Mouse (Mus musculus): ENCODE results near the gene Lce1m. TPM values are rescaled to one million over a fixed set of nuclear protein-coding genes. Genes with fewer than 3 reads are reported as not detected.

The Lce1m gene
- polyA plus RNA-seq, 1 experiment, result not detected

- TF ChIP-seq POLR2A (IDR thresholded peaks at IDR 0.05; ENCODE audit: borderline replicate concordance, control insufficient read depth, low read depth, low read length), result no peak
- Histone ChIP-seq H3K27ac (ENCODE audit: control insufficient read depth, insufficient read depth, low read depth, low read length, poor library complexity) (no peak within 1 kb of the TSS), H3K4me1 (ENCODE audit: control insufficient read depth, insufficient read depth, low read length) (no peaks in the 10 kb centered on the region), H3K4me3 (replicated peaks; ENCODE audit: control insufficient read depth, low read depth, low read length) (no peak within 1 kb of the TSS)
- WGBS, result 52% methylated on average over 4 of the region's 4 CpGs
Measured at GRCm38 (mm10) chr3:93015460-93016104, 3.3 kb downstream of the Lce1m start, which contains the start of gene Crct1. Gene Crct1 (minus strand): TSS chr3:93015687.

- H3K4me1 ChIP-seq (ENCODE audit: control insufficient read depth, insufficient read depth, low read length), result no peaks in the 10 kb centered on the region
- WGBS, result 43% methylated on average over 5 of the region's 5 CpGs
- H3K4me3 ChIP-seq (replicated peaks; ENCODE audit: control insufficient read depth, low read depth, low read length), result no peak overlapping the region
- TF ChIP-seq POLR2A (IDR thresholded peaks at IDR 0.05; ENCODE audit: borderline replicate concordance, control insufficient read depth, low read depth, low read length), result no peak
- no peak for TF ChIP-seq CTCF (IDR thresholded peaks at IDR 0.05; ENCODE audit: control insufficient read depth, insufficient read depth, low read length)
- no peak overlapping the region for H3K27ac ChIP-seq (ENCODE audit: control insufficient read depth, insufficient read depth, low read depth, low read length, poor library complexity)
Measured at GRCm38 (mm10) chr3:93014871-93015270, 4.0 kb downstream of the Lce1m start.

- H3K4me1 ChIP-seq (ENCODE audit: control insufficient read depth, insufficient read depth, low read length), result no peaks in the 10 kb centered on the region
- H3K4me3 ChIP-seq (replicated peaks; ENCODE audit: control insufficient read depth, low read depth, low read length), result no peak overlapping the region
- WGBS, result 2% methylated on average over 24 of the region's 24 CpGs
- H3K27ac ChIP-seq (ENCODE audit: control insufficient read depth, insufficient read depth, low read depth, low read length, poor library complexity), result no peak overlapping the region
- no peak for TF ChIP-seq POLR2A (IDR thresholded peaks at IDR 0.05; ENCODE audit: borderline replicate concordance, control insufficient read depth, low read depth, low read length)
Measured at GRCm38 (mm10) chr3:93014378-93014801, 4.5 kb downstream of the Lce1m start.

GRCm38 (mm10) chr3:93002843-93003242 lies 16.0 kb downstream of the Lce1m start:
- Histone ChIP-seq H3K4me1 (ENCODE audit: control insufficient read depth, insufficient read depth, low read length) (no peaks in the 10 kb centered on the region), H3K27ac (ENCODE audit: control insufficient read depth, insufficient read depth, low read depth, low read length, poor library complexity) (no peak overlapping the region), H3K4me3 (replicated peaks; ENCODE audit: control insufficient read depth, low read depth, low read length) (no peak overlapping the region)
- TF ChIP-seq CTCF (IDR thresholded peaks at IDR 0.05; ENCODE audit: control insufficient read depth, insufficient read depth, low read length), result no peak
- no peak for TF ChIP-seq POLR2A (IDR thresholded peaks at IDR 0.05; ENCODE audit: borderline replicate concordance, control insufficient read depth, low read depth, low read length)
- WGBS, result 68% methylated on average over 4 of the region's 4 CpGs

DNA sequence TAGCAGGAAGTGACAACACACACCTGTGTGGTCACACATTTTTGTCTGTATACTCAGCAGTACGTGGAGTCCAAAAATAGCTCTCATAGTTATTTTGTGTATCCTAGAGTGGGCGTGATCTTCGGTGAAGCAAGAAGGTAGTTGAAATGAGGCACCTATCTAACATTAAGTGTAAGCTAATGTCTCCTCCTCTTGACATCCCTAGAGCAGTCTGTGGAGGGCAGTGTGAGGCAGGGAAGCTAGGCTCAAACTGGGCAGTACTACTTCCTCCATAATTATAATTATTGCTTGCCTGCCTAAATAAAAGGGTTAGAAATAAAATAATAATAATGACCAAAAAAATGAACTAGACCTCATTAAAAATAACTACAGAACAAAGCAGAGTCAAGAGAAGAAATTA lies 18.2 kb downstream of the Lce1m start:
- no peak overlapping the region for H3K27ac ChIP-seq (ENCODE audit: control insufficient read depth, insufficient read depth, low read depth, low read length, poor library complexity)
- WGBS, result 64% methylated on average over 3 of the region's 3 CpGs
- no peak overlapping the region for H3K4me3 ChIP-seq (replicated peaks; ENCODE audit: control insufficient read depth, low read depth, low read length)
- no peaks in the 10 kb centered on the region for H3K4me1 ChIP-seq (ENCODE audit: control insufficient read depth, insufficient read depth, low read length)
- no peak for TF ChIP-seq CTCF (IDR thresholded peaks at IDR 0.05; ENCODE audit: control insufficient read depth, insufficient read depth, low read length)

DNA sequence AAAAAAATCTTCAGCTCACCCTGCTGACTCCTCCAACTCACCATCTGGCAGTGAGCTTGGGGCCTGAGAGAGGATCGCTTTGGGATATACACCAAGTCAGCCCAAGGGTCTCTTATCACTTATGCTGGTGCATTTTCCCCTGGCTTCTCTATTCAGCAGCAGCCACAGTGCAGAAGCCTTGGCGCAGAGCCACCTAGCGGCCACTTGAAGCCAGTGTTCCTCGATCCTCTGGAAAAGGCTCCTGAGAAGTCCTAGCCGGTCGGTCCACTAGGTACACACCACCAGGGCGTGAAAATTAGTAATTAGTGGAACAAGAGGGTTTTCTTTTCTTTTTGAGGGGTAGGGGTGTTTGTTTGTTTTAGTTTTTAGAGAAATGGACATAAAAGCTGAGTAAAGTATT lies 20.2 kb downstream of the Lce1m start:
- no peaks in the 10 kb centered on the region for H3K4me1 ChIP-seq (ENCODE audit: control insufficient read depth, insufficient read depth, low read length)
- WGBS, result 7% methylated on average over 7 of the region's 7 CpGs
- no peak overlapping the region for H3K4me3 ChIP-seq (replicated peaks; ENCODE audit: control insufficient read depth, low read depth, low read length)
- H3K27ac ChIP-seq (ENCODE audit: control insufficient read depth, insufficient read depth, low read depth, low read length, poor library complexity), result no peak overlapping the region
- TF ChIP-seq POLR2A (IDR thresholded peaks at IDR 0.05; ENCODE audit: borderline replicate concordance, control insufficient read depth, low read depth, low read length), result no peak
- peak; percentile 47 for TF ChIP-seq CTCF (IDR thresholded peaks at IDR 0.05; ENCODE audit: control insufficient read depth, insufficient read depth, low read length)

- no peaks in the 10 kb centered on the region for H3K4me1 ChIP-seq (ENCODE audit: control insufficient read depth, insufficient read depth, low read length)
- H3K27ac ChIP-seq (ENCODE audit: control insufficient read depth, insufficient read depth, low read depth, low read length, poor library complexity), result no peak within 1 kb of the TSS
- TF ChIP-seq CTCF (IDR thresholded peaks at IDR 0.05; ENCODE audit: control insufficient read depth, insufficient read depth, low read length) (no peak), POLR2A (IDR thresholded peaks at IDR 0.05; ENCODE audit: borderline replicate concordance, control insufficient read depth, low read depth, low read length) (no peak)
- H3K4me3 ChIP-seq (replicated peaks; ENCODE audit: control insufficient read depth, low read depth, low read length), result no peak within 1 kb of the TSS
Measured at GRCm38 (mm10) chr3:92991926-92992325, 26.9 kb downstream of the Lce1m start, which contains the start of gene Lce3f. Gene Lce3f (plus strand): TSS chr3:92992226.

GRCm38 (mm10) chr3:92978484-92978883 lies 40.4 kb downstream of the Lce1m start:
- H3K4me1 ChIP-seq (ENCODE audit: control insufficient read depth, insufficient read depth, low read length), result no peaks in the 10 kb centered on the region
- H3K27ac ChIP-seq (ENCODE audit: control insufficient read depth, insufficient read depth, low read depth, low read length, poor library complexity), result no peak overlapping the region
- TF ChIP-seq POLR2A (IDR thresholded peaks at IDR 0.05; ENCODE audit: borderline replicate concordance, control insufficient read depth, low read depth, low read length) (no peak), CTCF (IDR thresholded peaks at IDR 0.05; ENCODE audit: control insufficient read depth, insufficient read depth, low read length) (no peak)
- 72% methylated on average over 2 of the region's 2 CpGs for WGBS
- no peak overlapping the region for H3K4me3 ChIP-seq (replicated peaks; ENCODE audit: control insufficient read depth, low read depth, low read length)

Other genes starting within 250 kb of the Lce1m start
- not detected in 2 replicates for gene Lce1i, start 240.2 kb downstream of the Lce1m start, polyA plus RNA-seq (2011; ENCODE audit: insufficient read depth, insufficient read length, low replicate concordance, missing spikeins)
- not detected in 2 replicates for gene Lce1j, start 228.5 kb downstream of the Lce1m start, polyA plus RNA-seq (2011; ENCODE audit: insufficient read depth, insufficient read length, low replicate concordance, missing spikeins)
- gene Lce1k, start 211.2 kb downstream of the Lce1m start, polyA plus RNA-seq (2011; ENCODE audit: insufficient read depth, insufficient read length, low replicate concordance, missing spikeins), result not detected in 2 replicates
- gene Kprp, start 191.8 kb downstream of the Lce1m start, polyA plus RNA-seq (2011; ENCODE audit: insufficient read depth, insufficient read length, low replicate concordance, missing spikeins), result not detected in 2 replicates
- not detected in 2 replicates for gene Lce1l, start 167.8 kb downstream of the Lce1m start, polyA plus RNA-seq (2011; ENCODE audit: insufficient read depth, insufficient read length, low replicate concordance, missing spikeins)
- not detected in 2 replicates for gene 2310050C09Rik, start 148.8 kb downstream of the Lce1m start, polyA plus RNA-seq (2011; ENCODE audit: insufficient read depth, insufficient read length, low replicate concordance, missing spikeins)
- not detected in 2 replicates for gene Lce3a, start 92.8 kb downstream of the Lce1m start, polyA plus RNA-seq (2011; ENCODE audit: insufficient read depth, insufficient read length, low replicate concordance, missing spikeins)
- gene Lce3b, start 86.1 kb downstream of the Lce1m start, polyA plus RNA-seq (2011; ENCODE audit: insufficient read depth, insufficient read length, low replicate concordance, missing spikeins), result not detected in 2 replicates
- not detected in 2 replicates for gene Lce3c, start 74.6 kb downstream of the Lce1m start, polyA plus RNA-seq (2011; ENCODE audit: insufficient read depth, insufficient read length, low replicate concordance, missing spikeins)
- not detected in 2 replicates for gene Lce3d, start 61.7 kb downstream of the Lce1m start, polyA plus RNA-seq (2011; ENCODE audit: insufficient read depth, insufficient read length, low replicate concordance, missing spikeins)
- not detected in 2 replicates for gene Lce3e, start 52.0 kb downstream of the Lce1m start, polyA plus RNA-seq (2011; ENCODE audit: insufficient read depth, insufficient read length, low replicate concordance, missing spikeins)
- not detected in 2 replicates for gene Lce3f, start 26.8 kb downstream of the Lce1m start, polyA plus RNA-seq (2011; ENCODE audit: insufficient read depth, insufficient read length, low replicate concordance, missing spikeins)
- not detected in 2 replicates for gene Crct1, start 3.4 kb downstream of the Lce1m start, polyA plus RNA-seq (2011; ENCODE audit: insufficient read depth, insufficient read length, low replicate concordance, missing spikeins)
- not detected in 2 replicates for gene Gm4858, start 49.8 kb upstream of the Lce1m start, polyA plus RNA-seq (2011; ENCODE audit: insufficient read depth, insufficient read length, low replicate concordance, missing spikeins)
- not detected in 2 replicates for gene Crnn, start 125.7 kb upstream of the Lce1m start, polyA plus RNA-seq (2011; ENCODE audit: insufficient read depth, insufficient read length, low replicate concordance, missing spikeins)
- not detected in 2 replicates for gene Flg2, start 178.2 kb upstream of the Lce1m start, polyA plus RNA-seq (2011; ENCODE audit: insufficient read depth, insufficient read length, low replicate concordance, missing spikeins)